Mouse (Mus musculus) limb, embryonic 11.5 days (tissue): ENCODE results near the gene Nol4l. TPM values are rescaled to one million over a fixed set of nuclear protein-coding genes. Genes with fewer than 3 reads are reported as not detected.

Experiments used
- ATAC-seq: fragments of 200-750 bp; cut with Nextera tagmentation; 2 replicates; pipeline ENCODE4 v1.8.0; 2017; ENCODE audit warnings: low read depth; ENCODE audit not compliant: insufficient number of reproducible peaks, low FRiP score, low TSS enrichment
- DNase-seq: peaks from one replicate; pipeline ENCODE4 v3.0.0-alpha.2; 2015; ENCODE audit warnings: low spot score
- H3K27ac ChIP-seq: fragments of 300-500 bp; sonication (generic); replicated peaks from 2 replicates; pipeline ENCODE4 v1.5.1; 2014; ENCODE audit warnings: low read depth, mild to moderate bottlenecking, low read length
- H3K27me3 ChIP-seq: fragments of 300-500 bp; sonication (generic); 2 replicates; pipeline ENCODE4 v1.6.1; 2014; ENCODE audit warnings: mild to moderate bottlenecking, low read length, mixed read lengths; ENCODE audit not compliant: control insufficient read depth, insufficient read depth
- H3K36me3 ChIP-seq: fragments of 300-500 bp; sonication (generic); 2 replicates; pipeline ENCODE4 v1.6.1; 2014; ENCODE audit warnings: mild to moderate bottlenecking, low read length, moderate library complexity, mixed read lengths; ENCODE audit not compliant: control insufficient read depth, insufficient read depth
- H3K4me1 ChIP-seq: fragments of 300-500 bp; sonication (generic); 2 replicates; pipeline ENCODE4 v1.6.1; 2014; ENCODE audit warnings: low read length, mixed read lengths; ENCODE audit not compliant: control insufficient read depth, insufficient read depth
- H3K4me2 ChIP-seq: fragments of 300-500 bp; sonication (generic); 2 replicates; pipeline ENCODE4 v1.6.1; 2014; ENCODE audit warnings: low read depth, mild to moderate bottlenecking, moderate library complexity; ENCODE audit not compliant: severe bottlenecking
- H3K4me3 ChIP-seq: fragments of 300-500 bp; sonication (generic); 2 replicates; pipeline ENCODE4 v1.5.1; 2014; ENCODE audit warnings: low read depth, low read length
- H3K9ac ChIP-seq: fragments of 300-500 bp; sonication (generic); 2 replicates; pipeline ENCODE4 v1.6.1; 2014; ENCODE audit warnings: mild to moderate bottlenecking, low read length
- H3K9me3 ChIP-seq: fragments of 300-500 bp; sonication (generic); 2 replicates; pipeline ENCODE4 v1.6.1; 2016; ENCODE audit warnings: low read length; ENCODE audit not compliant: control insufficient read depth
- WGBS: fragments of 180-500 bp; shearing (Covaris S2); extraction: QIAGEN DNeasy Blood & Tissue Kit; methylation state at CpG from one replicate; pipeline ENCODE4 v1.1.7; 2014; 5-methylcytosine and 5-hydroxymethylcytosine counted together
- polyA plus RNA-seq: library from polyadenylated mRNA; unstranded; fragments of >200 nt; fragmentation: Nextera tagmentation; extraction: Ambion mirVana; gene quantifications from 2 replicates; pipeline ENCODE4 v1.2.1, GENCODE M21; 2014

The Nol4l gene
- polyA plus RNA-seq, 1 experiment from 2014 or later, result 14.0 TPM

DNA sequence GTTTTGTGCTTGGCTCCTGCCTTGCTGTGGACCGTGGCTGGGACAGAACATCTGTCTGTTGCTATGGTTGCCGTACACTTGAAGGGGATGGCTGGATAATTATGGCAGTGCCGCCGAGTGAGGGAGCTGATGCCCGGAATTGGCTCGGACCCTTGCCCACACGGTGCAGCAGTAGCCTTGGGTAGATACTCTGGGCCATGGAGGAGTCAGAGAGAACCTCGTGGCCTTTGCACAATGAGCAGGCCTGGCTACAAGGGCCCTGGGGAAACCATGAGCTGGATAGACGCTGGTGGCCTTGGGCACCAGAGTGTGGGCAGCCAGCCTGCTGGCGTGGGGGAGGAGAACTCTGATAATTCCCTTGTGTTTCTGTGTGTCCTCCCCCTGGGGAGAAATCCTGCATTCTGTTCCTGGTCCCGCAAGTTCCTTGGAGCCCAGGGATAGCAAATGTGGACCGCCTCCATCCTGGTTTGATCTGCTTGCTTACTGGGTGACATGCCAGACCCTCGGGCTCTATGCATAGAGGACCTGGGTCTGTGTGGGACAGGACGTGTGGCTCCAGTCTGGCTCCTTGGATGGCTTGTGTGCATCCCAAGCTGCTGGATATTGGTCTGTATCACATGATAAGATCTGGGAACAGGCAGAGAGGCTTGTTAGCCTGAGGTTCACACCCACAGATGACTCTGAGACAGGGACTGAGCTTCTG lies 18.6 kb upstream of the Nol4l start:
- 26% methylated on average over 14 of the region's 14 CpGs for WGBS
- no peak overlapping the region; the same call in 1 of the 2 replicates for H3K9ac ChIP-seq
- H3K27me3 ChIP-seq, result 0 out of 2 replicates have a peak, but pooled peaks cover 2% of the 10 kb centered on the region
- H3K36me3 ChIP-seq, result no peaks in the 10 kb centered on the region
- H3K27ac ChIP-seq, result no peak overlapping the region
- DNase-seq, result peak; percentile 38
- ATAC-seq, result no peak
- no peaks in the 10 kb centered on the region for H3K9me3 ChIP-seq
- H3K4me1 ChIP-seq, result peaks cover 13% of the 10 kb centered on the region
- no peak overlapping the region for H3K4me3 ChIP-seq
- H3K4me2 ChIP-seq, result no peak overlapping the region

- no peaks in the 10 kb centered on the region for H3K36me3 ChIP-seq
- H3K9me3 ChIP-seq, result no peaks in the 10 kb centered on the region
- H3K27me3 ChIP-seq, result 0 out of 2 replicates have a peak, but pooled peaks cover 2% of the 10 kb centered on the region
- H3K4me2 ChIP-seq, result no peak overlapping the region
- no peak overlapping the region for H3K9ac ChIP-seq
- ATAC-seq (no peak), DNase-seq (no peak)
- no peak overlapping the region for H3K4me3 ChIP-seq
- H3K27ac ChIP-seq, result no peak overlapping the region
- WGBS, result 87% methylated on average over 3 of the region's 3 CpGs
- H3K4me1 ChIP-seq, result peaks cover 13% of the 10 kb centered on the region
Observed at GRCm38 (mm10) chr2:153547633-153548032, 17.9 kb upstream of the Nol4l start.

DNA sequence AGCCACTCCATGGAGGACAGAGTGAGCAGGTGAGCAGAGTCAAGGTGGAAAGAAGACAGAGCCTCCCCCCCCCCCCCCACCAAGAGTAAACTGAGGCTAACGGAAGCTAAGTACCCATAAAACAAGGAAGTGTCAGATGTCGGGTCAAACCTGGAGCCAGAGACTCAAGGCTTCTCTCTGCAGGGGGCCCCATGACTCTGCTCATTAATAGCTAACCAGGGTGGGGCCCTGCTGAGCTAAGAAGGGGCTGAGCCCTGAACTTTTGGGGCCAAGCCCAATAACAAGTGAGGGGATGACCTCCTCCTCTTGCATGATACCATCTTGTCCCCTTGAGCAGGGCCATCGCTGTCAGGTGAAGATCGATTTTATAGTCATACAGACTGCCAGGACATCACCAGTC lies 17.2 kb upstream of the Nol4l start:
- no peak overlapping the region for H3K27ac ChIP-seq
- 0 out of 2 replicates have a peak, but pooled peaks cover 2% of the 10 kb centered on the region for H3K27me3 ChIP-seq
- H3K4me2 ChIP-seq, result no peak overlapping the region
- no peaks in the 10 kb centered on the region for H3K36me3 ChIP-seq
- DNase-seq, result no peak
- no peak overlapping the region for H3K9ac ChIP-seq
- H3K4me3 ChIP-seq, result no peak overlapping the region
- WGBS, result 49% methylated on average over 4 of the region's 4 CpGs
- no peak for ATAC-seq
- peaks cover 13% of the 10 kb centered on the region for H3K4me1 ChIP-seq
- no peaks in the 10 kb centered on the region for H3K9me3 ChIP-seq

DNA sequence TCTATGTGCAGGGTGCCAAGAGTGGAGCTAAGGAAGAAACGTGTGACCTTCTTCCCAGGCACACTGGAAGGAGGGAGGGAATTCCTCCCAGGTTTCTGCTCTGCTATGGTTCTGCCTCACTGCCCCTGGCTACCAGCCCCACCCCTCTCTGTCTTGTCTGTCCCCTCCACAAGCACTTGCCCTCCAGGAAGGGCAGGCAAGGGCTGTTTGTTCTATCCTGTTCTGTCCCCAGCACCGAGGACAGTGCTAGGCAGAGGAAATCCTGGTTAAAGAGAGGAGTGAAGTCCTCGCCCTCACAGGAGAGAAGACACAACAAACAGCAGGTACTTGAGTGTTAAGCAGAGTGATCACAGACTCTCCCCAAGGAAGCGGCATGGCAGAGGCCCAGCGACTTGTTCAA lies 16.7 kb upstream of the Nol4l start:
- Histone ChIP-seq H3K27me3 (0 out of 2 replicates have a peak, but pooled peaks cover 2% of the 10 kb centered on the region), H3K27ac (no peak overlapping the region), H3K4me1 (peaks cover 13% of the 10 kb centered on the region), H3K36me3 (no peaks in the 10 kb centered on the region), H3K9ac (no peak overlapping the region), H3K4me3 (no peak overlapping the region), H3K4me2 (no peak overlapping the region), H3K9me3 (no peaks in the 10 kb centered on the region)
- 31% methylated on average over 5 of the region's 5 CpGs for WGBS
- ATAC-seq (no peak), DNase-seq (no peak)

GRCm38 (mm10) chr2:153544771-153545170 lies 15.0 kb upstream of the Nol4l start:
- H3K9me3 ChIP-seq, result no peaks in the 10 kb centered on the region
- no peak overlapping the region for H3K27ac ChIP-seq
- H3K4me3 ChIP-seq, result no peak overlapping the region
- DNase-seq (no peak), ATAC-seq (no peak)
- H3K4me1 ChIP-seq, result peaks cover 18% of the 10 kb centered on the region
- H3K9ac ChIP-seq, result no peak overlapping the region
- H3K4me2 ChIP-seq, result no peak overlapping the region
- H3K27me3 ChIP-seq, result 0 out of 2 replicates have a peak, but pooled peaks cover 2% of the 10 kb centered on the region
- no peaks in the 10 kb centered on the region for H3K36me3 ChIP-seq
- WGBS, result 69% methylated on average over 4 of the region's 4 CpGs

- Histone ChIP-seq H3K27me3 (0 out of 2 replicates have a peak, but pooled peaks cover 2% of the 10 kb centered on the region), H3K9ac (no peak overlapping the region), H3K4me3 (no peak overlapping the region), H3K4me2 (no peak overlapping the region), H3K4me1 (peaks cover 18% of the 10 kb centered on the region), H3K27ac (no peak overlapping the region), H3K36me3 (no peaks in the 10 kb centered on the region), H3K9me3 (no peaks in the 10 kb centered on the region)
- ATAC-seq (no peak), DNase-seq (no peak)
- WGBS, result 79% methylated on average over 8 of the region's 8 CpGs
Observed at GRCm38 (mm10) chr2:153543911-153544730, 14.3 kb upstream of the Nol4l start.

DNA sequence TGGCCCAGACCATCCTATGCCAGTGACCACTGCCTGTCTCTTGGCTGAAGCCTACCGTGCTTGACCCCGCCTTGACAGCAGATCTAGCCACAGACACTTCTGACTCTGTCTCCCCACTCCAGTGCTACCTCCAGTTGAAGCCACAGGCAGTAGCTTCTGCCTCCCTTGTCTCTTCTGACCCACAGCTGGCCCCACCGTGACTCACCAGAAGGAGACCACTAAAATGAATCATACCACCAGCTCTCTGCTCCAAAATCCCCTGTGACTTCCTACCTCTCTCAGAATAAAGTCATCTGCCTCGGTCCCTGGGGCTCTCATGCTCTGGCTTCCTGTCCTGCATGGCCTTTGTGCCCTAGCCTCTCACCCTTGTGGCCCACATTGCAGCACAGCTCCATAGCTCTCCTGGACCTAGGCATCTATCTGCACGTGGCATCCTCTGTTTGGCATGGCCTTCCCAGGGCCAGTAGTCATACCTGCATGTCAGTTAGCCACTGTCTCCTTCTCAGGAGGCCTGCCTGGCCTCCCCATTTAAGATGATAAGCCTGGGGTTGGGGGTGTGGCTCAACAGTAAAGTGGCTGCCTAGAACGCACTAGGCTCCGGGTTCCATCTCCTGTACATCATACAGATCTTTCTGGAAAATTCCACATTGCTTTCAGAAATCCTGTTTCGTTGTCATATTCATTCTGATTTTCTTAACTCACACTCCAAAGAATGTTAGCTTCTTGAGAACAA lies 13.3 kb upstream of the Nol4l start:
- Histone ChIP-seq H3K27ac (no peak overlapping the region), H3K27me3 (0 out of 2 replicates have a peak, but pooled peaks cover 2% of the 10 kb centered on the region), H3K4me1 (peaks cover 15% of the 10 kb centered on the region), H3K4me2 (no peak overlapping the region), H3K9me3 (no peaks in the 10 kb centered on the region), H3K9ac (no peak overlapping the region), H3K4me3 (no peak overlapping the region), H3K36me3 (no peaks in the 10 kb centered on the region)
- DNase-seq (no peak), ATAC-seq (no peak)
- WGBS, result 85% methylated on average over 8 of the region's 8 CpGs

DNA sequence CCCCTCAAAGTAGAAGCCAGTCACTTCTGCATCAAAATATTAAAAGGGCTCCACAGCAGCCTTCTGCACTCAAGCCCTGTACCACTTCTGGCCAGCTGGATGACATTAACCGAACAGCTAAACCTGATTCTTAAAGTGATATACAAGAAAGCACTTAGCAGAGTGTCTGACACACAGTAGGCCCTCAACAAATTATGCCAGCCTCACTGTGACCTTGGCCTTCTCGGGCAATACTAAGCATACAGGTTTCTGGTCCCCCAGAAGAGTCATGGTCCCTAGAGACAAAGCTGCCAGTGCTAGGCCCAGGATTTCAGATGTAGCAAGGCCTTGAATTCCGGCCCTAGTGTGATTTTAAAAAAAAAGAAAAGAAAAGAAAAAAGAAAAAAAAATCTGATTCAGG lies 9.1 kb upstream of the Nol4l start:
- Histone ChIP-seq H3K4me1 (peaks cover 5% of the 10 kb centered on the region; the same call in 1 of the 2 replicates), H3K4me3 (no peak overlapping the region), H3K9me3 (no peaks in the 10 kb centered on the region), H3K4me2 (no peak overlapping the region), H3K9ac (no peak overlapping the region), H3K36me3 (no peaks in the 10 kb centered on the region), H3K27me3 (0 out of 2 replicates have a peak, but pooled peaks cover 2% of the 10 kb centered on the region), H3K27ac (no peak overlapping the region)
- no peak for ATAC-seq
- 79% methylated on average over 3 of the region's 3 CpGs for WGBS
- DNase-seq, result no peak
